Mouse (Mus musculus) CH12.LX (cell line): ENCODE results near the gene Agps.

Experiments used
- CTCF ChIP-seq, 2 experiments: IDR thresholded peaks in 1 of 2; conservative IDR thresholded peaks in 1 of 2; 2 replicates each; pipeline ENCODE4 v1.5.1; 2011 to 2012; ENCODE audit warnings: low read depth in 2 of 2, low read length in 2 of 2, improper control_type of control experiment in 1 of 2, inconsistent platforms in 1 of 2, mild to moderate bottlenecking in 1 of 2, moderate library complexity in 1 of 2
- TBP ChIP-seq: conservative IDR thresholded peaks from 2 replicates; pipeline ENCODE4 v1.6.1; 2011; ENCODE audit warnings: low read depth, low read length, improper control_type of control experiment
- ZNF384 ChIP-seq: IDR thresholded peaks from 2 replicates; pipeline ENCODE4 v1.6.1; 2012; ENCODE audit warnings: low read depth, low read length, improper control_type of control experiment, inconsistent platforms

DNA sequence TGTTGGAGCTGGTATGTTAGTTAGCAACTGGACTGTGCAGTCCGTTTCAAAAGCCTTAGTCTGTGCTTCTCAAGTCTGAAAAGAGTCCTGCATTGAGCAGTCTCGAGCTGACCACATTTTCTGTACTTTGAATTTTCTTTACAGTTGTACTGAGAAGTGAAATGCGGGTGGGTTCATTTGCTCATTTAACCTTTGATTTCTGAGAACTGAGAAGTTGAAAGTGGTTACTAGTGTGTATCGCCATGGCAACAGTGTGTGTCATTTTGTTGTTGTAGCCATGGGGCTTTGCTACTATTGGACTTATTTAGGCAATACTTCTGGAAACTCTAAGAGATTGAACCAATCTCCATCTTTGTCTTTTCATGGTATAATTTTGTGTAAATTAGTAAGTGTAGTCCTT, 60.0 kb downstream of the Agps start:
- no peak for TF ChIP-seq CTCF (conservative IDR thresholded peaks at IDR 0.05 in 1 of 2, IDR thresholded peaks at IDR 0.05 in 1 of 2; ENCODE audit: low read depth in 2 of 2, low read length in 2 of 2)
- no peak for TF ChIP-seq TBP
- no peak for TF ChIP-seq ZNF384
